Mouse (Mus musculus): ENCODE measurements around the gene Plekha1. TPM values are rescaled to one million over a fixed set of nuclear protein-coding genes. Genes with fewer than 3 reads are reported as not detected.
A peak's percentile ranks its signal among the peaks of the same experiment; 100 is the strongest.

Plekha1 gene
- polyA plus RNA-seq, 1 experiment = 6.7 TPM

- Histone ChIP-seq H3K4me1 (ENCODE audit: control insufficient read depth, insufficient read depth, low read length) (no peaks in the 10 kb centered on the region; the same call in 1 of the 2 replicates), H3K27ac (ENCODE audit: control insufficient read depth, insufficient read depth, low read depth, low read length) (peak overlapping the region; percentile 10; the same call in 1 of the 2 replicates), H3K36me3 (ENCODE audit: control insufficient read depth, insufficient read depth, low read length) (no peaks in the 10 kb centered on the region), H3K4me3 (ENCODE audit: control insufficient read depth, low read depth, low read length) (no peak overlapping the region), H3K27me3 (ENCODE audit: control insufficient read depth, insufficient read depth, low read length) (no peaks in the 10 kb centered on the region)
- no peak for TF ChIP-seq CTCF (IDR thresholded peaks at IDR 0.05; ENCODE audit: control insufficient read depth, insufficient read depth, insufficient replicate concordance, low read depth, low read length)
Observed at GRCm38 (mm10) chr7:130954177-130954601, 88.6 kb downstream of the Plekha1 start.

GRCm38 (mm10) chr7:130958551-130958950, 93.0 kb downstream of the Plekha1 start:
- H3K36me3 ChIP-seq (ENCODE audit: control insufficient read depth, insufficient read depth, low read length) = no peaks in the 10 kb centered on the region
- TF ChIP-seq CTCF (IDR thresholded peaks at IDR 0.05; ENCODE audit: control insufficient read depth, insufficient read depth, insufficient replicate concordance, low read depth, low read length) (no peak), POLR2A (IDR thresholded peaks at IDR 0.05; ENCODE audit: control insufficient read depth, low read depth, low read length) (no peak)
- H3K27me3 ChIP-seq (ENCODE audit: control insufficient read depth, insufficient read depth, low read length) = no peaks in the 10 kb centered on the region
- H3K4me3 ChIP-seq (ENCODE audit: control insufficient read depth, low read depth, low read length) = no peak overlapping the region
- no peak overlapping the region for H3K27ac ChIP-seq (ENCODE audit: control insufficient read depth, insufficient read depth, low read depth, low read length)
- H3K4me1 ChIP-seq (ENCODE audit: control insufficient read depth, insufficient read depth, low read length) = peaks cover 2% of the 10 kb centered on the region; the same call in 1 of the 2 replicates

GRCm38 (mm10) chr7:130959868-130960267, 94.3 kb downstream of the Plekha1 start:
- no peak overlapping the region for H3K27ac ChIP-seq (ENCODE audit: control insufficient read depth, insufficient read depth, low read depth, low read length)

DNA sequence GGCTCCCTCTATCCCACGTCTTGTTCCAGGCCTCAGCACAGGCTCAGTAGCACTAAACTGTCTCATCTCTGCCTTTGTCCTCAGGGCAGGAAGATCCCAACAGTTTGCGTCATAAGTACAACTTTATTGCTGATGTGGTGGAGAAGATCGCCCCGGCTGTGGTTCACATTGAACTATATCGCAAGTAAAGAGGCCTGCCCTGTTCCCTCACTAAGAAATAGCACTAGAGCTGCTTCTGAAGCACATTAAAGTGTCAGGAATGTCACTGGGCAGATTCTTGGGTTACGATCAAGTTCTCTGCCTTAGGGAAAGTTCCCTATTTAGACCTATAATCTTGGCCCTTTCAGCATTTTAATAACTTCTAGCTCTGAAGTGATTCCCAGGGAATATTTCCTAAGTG, 95.9 kb downstream of the Plekha1 start:
- H3K27me3 ChIP-seq (ENCODE audit: control insufficient read depth, insufficient read depth, low read length) = no peaks in the 10 kb centered on the region
- H3K4me3 ChIP-seq (ENCODE audit: control insufficient read depth, low read depth, low read length) = no peak overlapping the region
- H3K4me1 ChIP-seq (ENCODE audit: control insufficient read depth, insufficient read depth, low read length) = peaks cover 2% of the 10 kb centered on the region; the same call in 1 of the 2 replicates
- no peak for TF ChIP-seq POLR2A (IDR thresholded peaks at IDR 0.05; ENCODE audit: control insufficient read depth, low read depth, low read length)
- H3K27ac ChIP-seq (ENCODE audit: control insufficient read depth, insufficient read depth, low read depth, low read length) = no peak overlapping the region
- no peaks in the 10 kb centered on the region for H3K36me3 ChIP-seq (ENCODE audit: control insufficient read depth, insufficient read depth, low read length)

More at GRCm38 (mm10) chr7:130959868-130960267, 94.3 kb downstream of the Plekha1 start:
- Histone ChIP-seq H3K27me3 (ENCODE audit: control insufficient read depth, insufficient read depth, low read length) (no peaks in the 10 kb centered on the region), H3K4me1 (ENCODE audit: control insufficient read depth, insufficient read depth, low read length) (peaks cover 2% of the 10 kb centered on the region; the same call in 1 of the 2 replicates), H3K36me3 (ENCODE audit: control insufficient read depth, insufficient read depth, low read length) (no peaks in the 10 kb centered on the region), H3K4me3 (ENCODE audit: control insufficient read depth, low read depth, low read length) (no peak overlapping the region)
- TF ChIP-seq POLR2A (IDR thresholded peaks at IDR 0.05; ENCODE audit: control insufficient read depth, low read depth, low read length) (no peak), CTCF (IDR thresholded peaks at IDR 0.05; ENCODE audit: control insufficient read depth, insufficient read depth, insufficient replicate concordance, low read depth, low read length) (no peak)

Other genes with a start within 250 kb of the Plekha1 start
- gene Btbd16, start 91.7 kb upstream of the Plekha1 start, polyA plus RNA-seq (2012; rRNA removed) = 254 and 255 TPM in 2 replicates
- 6.7 and 7.3 TPM in 2 replicates for gene Htra1, start 70.4 kb downstream of the Plekha1 start, polyA plus RNA-seq (2012; rRNA removed)
- gene Dmbt1, start 166.3 kb downstream of the Plekha1 start, polyA plus RNA-seq (2012; rRNA removed) = 0.36 and 0.48 TPM in 2 replicates